Mouse (Mus musculus) Patski (cell line): ENCODE data around the gene Cd28. TPM values are rescaled to one million over a fixed set of nuclear protein-coding genes. Genes with fewer than 3 reads are reported as not detected.

Experiments used
- ATAC-seq: fragments of 100-300 bp; one replicate; pipeline ENCODE4 v1.8.0; 2021
- CTCF ChIA-PET: fragments of 350-600 bp; sonication (Branson Sonifier 250); formaldehyde crosslinking; loops from one replicate; lab custom pipeline; 2022; ENCODE audit warnings: inconsistent platforms; lab: Charles Lee
- POLR2A ChIA-PET: fragments of 350-600 bp; sonication (Branson Sonifier 250); formaldehyde crosslinking; loops from one replicate; lab custom pipeline; 2022; ENCODE audit warnings: antibody characterized with exemption, inconsistent platforms; lab: Charles Lee
- DNase-seq: peaks from one replicate; pipeline ENCODE4 v3.0.0-alpha.2; 2011; ENCODE audit warnings: low read depth, low spot score
- H3K27me3 ChIP-seq: fragments of 371-371 bp; one replicate; pipeline ENCODE4 v1.5.1; 2021
- CTCF ChIP-seq: fragments of 100-300 bp; IDR thresholded peaks from one replicate; pipeline ENCODE4 v1.5.1; 2021
- in situ Hi-C: fragments of 300-500 bp; cut with MboI; formaldehyde crosslinking; loops from 3 replicates; pipeline ENCODE4 v1.11.1; 2018; ENCODE audit warnings: low pct_unique_long_range_greater_than_20kb, mixed read lengths
- polyA plus RNA-seq: library from polyadenylated mRNA; unstranded; gene quantifications from one replicate; pipeline ENCODE4 v1.2.3, GENCODE M21; 2021

Cd28 gene
- polyA plus RNA-seq, 1 experiment from 2014 or later: not detected

GRCm38 (mm10) chr1:60750201-60750765, 33.7 kb downstream of the Cd28 start:
- POLR2A ChIA-PET: no interaction called here
- no peak for ATAC-seq
- DNase-seq: no peak
- in situ Hi-C loops: no loop called here
- CTCF ChIA-PET: no interaction called here
- TF ChIP-seq CTCF: no peak
- peaks cover 18% of the 10 kb centered on the region for H3K27me3 ChIP-seq

DNA sequence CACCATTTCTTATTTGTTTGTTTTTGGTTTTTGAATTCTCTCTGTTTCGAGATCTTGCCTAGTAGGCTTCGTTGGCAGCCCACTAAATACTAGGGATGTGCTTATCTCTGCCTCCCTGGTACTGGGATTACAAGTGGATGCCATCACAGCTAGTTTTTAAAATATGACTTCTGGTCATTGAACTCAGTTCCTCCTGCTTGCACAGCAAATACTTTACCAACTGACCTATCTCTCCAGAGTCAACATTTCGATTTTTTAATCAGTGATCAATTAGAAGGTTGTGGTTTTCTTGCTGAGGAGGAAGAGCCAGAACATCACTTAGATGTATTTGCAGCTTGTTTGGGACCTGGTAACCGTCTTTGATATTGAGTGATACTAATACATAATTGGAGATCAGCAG, 34.4 kb downstream of the Cd28 start:
- CTCF ChIA-PET: no interaction called here
- ATAC-seq (no peak), DNase-seq (no peak)
- in situ Hi-C loops: no loop called here
- H3K27me3 ChIP-seq: peaks cover 21% of the 10 kb centered on the region
- POLR2A ChIA-PET: no interaction called here
- no peak for TF ChIP-seq CTCF

- in situ Hi-C loops: no loop called here
- CTCF ChIA-PET: no interaction called here
These were observed 36.4 kb downstream of the Cd28 start for GRCm38 (mm10) chr1:60752986-60753385.

GRCm38 (mm10) chr1:60753981-60754380, 37.4 kb downstream of the Cd28 start:
- in situ Hi-C loops: no loop called here
- TF ChIP-seq CTCF: no peak
- ChIA-PET CTCF (no interaction called here), POLR2A (no interaction called here)
- ATAC-seq (no peak), DNase-seq (no peak)
- peaks cover 25% of the 10 kb centered on the region for H3K27me3 ChIP-seq

More at GRCm38 (mm10) chr1:60752986-60753385, 36.4 kb downstream of the Cd28 start:
- ATAC-seq (no peak), DNase-seq (no peak)
- POLR2A ChIA-PET: no interaction called here
- no peak for TF ChIP-seq CTCF
- H3K27me3 ChIP-seq: peaks cover 21% of the 10 kb centered on the region

- ATAC-seq (no peak), DNase-seq (no peak)
- peaks cover 25% of the 10 kb centered on the region for H3K27me3 ChIP-seq
- in situ Hi-C loops: no loop called here
- CTCF ChIA-PET: no interaction called here
- TF ChIP-seq CTCF: no peak
- POLR2A ChIA-PET: interaction anchor here (0.6 kb wide), 1 partner anchor 240 kb away, joined by 3 read pairs; no protein-coding TSS in a partner anchor
These were observed 39.0 kb downstream of the Cd28 start for GRCm38 (mm10) chr1:60755391-60756243.

DNA sequence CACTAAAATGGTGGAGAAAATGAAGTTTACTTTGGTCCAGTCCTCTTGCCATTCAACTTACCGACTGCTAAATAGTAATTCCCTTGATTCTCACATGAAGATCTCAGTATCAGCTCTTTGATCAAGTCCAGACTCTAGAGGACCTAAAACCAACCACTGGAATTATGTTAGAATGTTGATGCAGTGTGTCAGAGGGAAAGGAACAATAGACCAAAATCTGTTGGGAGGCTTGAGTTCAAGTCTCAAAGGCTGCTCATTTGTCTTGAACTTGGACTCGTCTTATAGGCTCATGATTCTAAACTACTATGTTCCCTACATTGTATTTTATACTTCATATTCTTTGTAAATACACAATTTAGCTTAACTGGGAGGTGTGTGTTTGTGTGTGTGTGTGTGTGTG, 41.0 kb downstream of the Cd28 start:
- TF ChIP-seq CTCF: no peak
- DNase-seq (no peak), ATAC-seq (no peak)
- peaks cover 25% of the 10 kb centered on the region for H3K27me3 ChIP-seq
- ChIA-PET POLR2A (no interaction called here), CTCF (no interaction called here)
- in situ Hi-C loops: no loop called here

GRCm38 (mm10) chr1:60758226-60758625, 41.6 kb downstream of the Cd28 start:
- ChIA-PET CTCF (no interaction called here), POLR2A (no interaction called here)
- ATAC-seq (no peak), DNase-seq (no peak)
- H3K27me3 ChIP-seq: peaks cover 25% of the 10 kb centered on the region
- no peak for TF ChIP-seq CTCF
- in situ Hi-C loops: no loop called here

- no peak for TF ChIP-seq CTCF
- peaks cover 21% of the 10 kb centered on the region for H3K27me3 ChIP-seq
- in situ Hi-C loops: no loop called here
- DNase-seq (no peak), ATAC-seq (no peak)
- ChIA-PET CTCF (no interaction called here), POLR2A (no interaction called here)
These were observed 43.1 kb downstream of the Cd28 start for GRCm38 (mm10) chr1:60759563-60760335.

- CTCF ChIA-PET: no interaction called here
- TF ChIP-seq CTCF: no peak
These were observed 43.9 kb downstream of the Cd28 start for GRCm38 (mm10) chr1:60760475-60760874.

GRCm38 (mm10) chr1:60761528-60762171, 45.0 kb downstream of the Cd28 start:
- ATAC-seq (no peak), DNase-seq (no peak)
- peaks cover 18% of the 10 kb centered on the region for H3K27me3 ChIP-seq
- ChIA-PET POLR2A (no interaction called here), CTCF (no interaction called here)
- no peak for TF ChIP-seq CTCF
- in situ Hi-C loops: no loop called here

More at GRCm38 (mm10) chr1:60760475-60760874, 43.9 kb downstream of the Cd28 start:
- POLR2A ChIA-PET: no interaction called here
- ATAC-seq: no peak
- H3K27me3 ChIP-seq: peaks cover 17% of the 10 kb centered on the region
- in situ Hi-C loops: no loop called here
- DNase-seq: no peak
